Mouse (Mus musculus): ENCODE data around the gene Dclk1.

Gene Dclk1

GRCm38 (mm10) chr3:55260139-55260538 lies 18.0 kb downstream of the Dclk1 start:
- CTCF ChIA-PET, result no interaction called here

GRCm38 (mm10) chr3:55266091-55266490 lies 23.9 kb downstream of the Dclk1 start:
- CTCF ChIA-PET, result no interaction called here

- CTCF ChIA-PET, result no interaction called here
Observed at GRCm38 (mm10) chr3:55269802-55270201, 27.6 kb downstream of the Dclk1 start.

- CTCF ChIA-PET, result no interaction called here
Observed at GRCm38 (mm10) chr3:55270345-55270744, 28.2 kb downstream of the Dclk1 start.

- CTCF ChIA-PET, result no interaction called here
Observed at GRCm38 (mm10) chr3:55270920-55271319, 28.8 kb downstream of the Dclk1 start.

GRCm38 (mm10) chr3:55272536-55272935 lies 30.4 kb downstream of the Dclk1 start:
- CTCF ChIA-PET, result no interaction called here

GRCm38 (mm10) chr3:55276446-55276845 lies 34.3 kb downstream of the Dclk1 start:
- CTCF ChIA-PET, result no interaction called here

GRCm38 (mm10) chr3:55276851-55277250 lies 34.7 kb downstream of the Dclk1 start:
- CTCF ChIA-PET, result no interaction called here

GRCm38 (mm10) chr3:55277829-55278228 lies 35.7 kb downstream of the Dclk1 start:
- CTCF ChIA-PET, result no interaction called here

- CTCF ChIA-PET, result no interaction called here
Observed at GRCm38 (mm10) chr3:55279923-55280322, 37.8 kb downstream of the Dclk1 start.

- CTCF ChIA-PET, result no interaction called here
Observed at GRCm38 (mm10) chr3:55280471-55280870, 38.3 kb downstream of the Dclk1 start.

- CTCF ChIA-PET, result no interaction called here
Observed at GRCm38 (mm10) chr3:55284215-55284614, 42.1 kb downstream of the Dclk1 start.

GRCm38 (mm10) chr3:55288726-55289125 lies 46.6 kb downstream of the Dclk1 start:
- CTCF ChIA-PET, result no interaction called here

- CTCF ChIA-PET, result no interaction called here
Observed at GRCm38 (mm10) chr3:55291964-55292363, 49.8 kb downstream of the Dclk1 start.

GRCm38 (mm10) chr3:55292783-55293430 lies 50.7 kb downstream of the Dclk1 start:
- CTCF ChIA-PET, result no interaction called here

GRCm38 (mm10) chr3:55305653-55306052 lies 63.5 kb downstream of the Dclk1 start:
- CTCF ChIA-PET, result no interaction called here

- CTCF ChIA-PET, result no interaction called here
Observed at GRCm38 (mm10) chr3:55307553-55308177, 65.5 kb downstream of the Dclk1 start.

GRCm38 (mm10) chr3:55309961-55310360 lies 67.8 kb downstream of the Dclk1 start:
- CTCF ChIA-PET, result no interaction called here

- CTCF ChIA-PET, result no interaction called here
Observed at GRCm38 (mm10) chr3:55315827-55316226, 73.7 kb downstream of the Dclk1 start.

GRCm38 (mm10) chr3:55318021-55318420 lies 75.9 kb downstream of the Dclk1 start:
- CTCF ChIA-PET, result no interaction called here

- CTCF ChIA-PET, result no interaction called here
Observed at GRCm38 (mm10) chr3:55320572-55320971, 78.4 kb downstream of the Dclk1 start.

GRCm38 (mm10) chr3:55324029-55324428 lies 81.9 kb downstream of the Dclk1 start:
- CTCF ChIA-PET, result no interaction called here

- CTCF ChIA-PET, result no interaction called here
Observed at GRCm38 (mm10) chr3:55330496-55330895, 88.3 kb downstream of the Dclk1 start.

GRCm38 (mm10) chr3:55331694-55332093 lies 89.5 kb downstream of the Dclk1 start:
- CTCF ChIA-PET, result no interaction called here

Measured in spleen, embryonic (tissue).